Mouse (Mus musculus): ENCODE results near the gene Gtf2e1. TPM values are rescaled to one million over a fixed set of nuclear protein-coding genes. Genes with fewer than 3 reads are reported as not detected.
A peak's percentile ranks its signal among the peaks of the same experiment; 100 is the strongest.

Gtf2e1 gene
- total RNA-seq (2021), result 1 to 10 TPM; 5.5 to 6.9 TPM

DNA sequence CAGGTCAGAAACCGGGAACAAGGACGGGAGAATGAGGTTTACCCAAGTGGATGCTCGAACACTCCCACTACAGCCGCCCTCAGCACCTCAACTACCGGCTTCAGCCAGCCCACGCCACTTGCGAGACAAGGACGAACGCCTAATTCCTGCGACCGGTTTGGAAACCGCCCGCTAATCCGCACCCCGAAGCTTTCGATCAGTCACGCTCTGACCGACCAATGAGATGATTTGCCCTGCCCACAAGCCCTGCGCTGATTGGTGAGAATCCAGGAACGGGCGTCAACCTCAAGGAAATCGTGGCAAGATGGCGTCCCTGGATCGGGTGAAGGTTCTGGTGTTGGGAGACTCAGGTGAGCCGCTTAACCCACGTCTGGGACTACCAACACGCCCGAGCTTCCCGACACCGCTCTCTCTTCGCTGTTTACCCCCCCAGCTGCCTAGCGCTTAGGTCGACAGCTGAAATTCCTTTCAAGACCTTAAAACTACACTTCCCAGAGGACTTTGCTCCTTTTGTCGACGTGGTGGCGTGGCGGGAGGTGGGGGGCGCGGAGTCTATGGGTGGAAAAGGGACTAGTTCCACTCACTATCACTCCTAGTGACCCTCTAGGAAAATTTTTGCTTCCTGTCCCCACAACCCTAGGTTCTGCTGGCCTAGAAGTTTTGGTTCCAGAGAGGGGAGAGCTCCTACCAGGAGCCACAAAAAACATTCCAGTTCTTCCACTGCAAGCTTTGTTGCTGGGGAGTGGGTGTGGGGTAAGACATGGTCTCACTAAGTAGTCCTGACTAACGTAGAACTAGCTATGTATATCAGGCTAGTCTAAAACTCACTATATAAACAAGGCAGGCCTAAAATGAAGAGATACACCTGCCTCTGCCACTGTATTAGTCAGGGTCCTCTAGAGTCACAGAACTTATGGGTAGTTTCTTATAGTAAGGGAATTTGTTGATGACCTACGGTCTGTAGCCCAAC, at the start of gene Gtf2e1, which contains the start of gene Rabl3:
Gtf2e1 (minus strand) TSS at position 179 of the 970 bp plus-strand sequence.
Rabl3 (plus strand) TSS at position 275 of the 970 bp plus-strand sequence.
- intact Hi-C loops (cut with DNase I), result loop anchor here (5.0 kb wide), 1 partner anchor 112 kb away; the partner anchor contains the start of gene Ndufb4
- peak; percentile 95 to 96 for DNase-seq

DNA sequence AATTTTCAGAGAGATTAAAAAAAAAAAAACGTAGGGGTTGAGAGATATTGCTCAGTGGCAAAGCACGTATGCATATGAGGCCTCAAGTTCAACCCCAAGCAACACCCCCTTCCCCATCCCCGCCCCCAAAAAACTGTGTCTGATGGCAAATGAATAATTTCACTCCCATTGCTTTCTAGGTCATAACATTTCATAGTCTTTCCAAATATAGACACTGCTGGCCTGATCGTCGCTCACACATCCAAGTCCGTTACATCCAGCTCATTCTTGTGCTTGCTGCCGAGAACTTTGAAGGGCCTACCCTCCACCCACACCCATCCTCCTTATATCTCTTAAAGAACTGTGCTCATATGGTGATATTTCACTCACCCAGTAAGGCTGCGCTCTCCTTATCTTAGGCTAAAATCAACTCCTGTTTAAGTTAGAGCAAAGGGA, 45.6 kb upstream of the Gtf2e1 start:
- intact Hi-C loops (cut with DNase I), result no loop called here
- no peak for DNase-seq

DNA sequence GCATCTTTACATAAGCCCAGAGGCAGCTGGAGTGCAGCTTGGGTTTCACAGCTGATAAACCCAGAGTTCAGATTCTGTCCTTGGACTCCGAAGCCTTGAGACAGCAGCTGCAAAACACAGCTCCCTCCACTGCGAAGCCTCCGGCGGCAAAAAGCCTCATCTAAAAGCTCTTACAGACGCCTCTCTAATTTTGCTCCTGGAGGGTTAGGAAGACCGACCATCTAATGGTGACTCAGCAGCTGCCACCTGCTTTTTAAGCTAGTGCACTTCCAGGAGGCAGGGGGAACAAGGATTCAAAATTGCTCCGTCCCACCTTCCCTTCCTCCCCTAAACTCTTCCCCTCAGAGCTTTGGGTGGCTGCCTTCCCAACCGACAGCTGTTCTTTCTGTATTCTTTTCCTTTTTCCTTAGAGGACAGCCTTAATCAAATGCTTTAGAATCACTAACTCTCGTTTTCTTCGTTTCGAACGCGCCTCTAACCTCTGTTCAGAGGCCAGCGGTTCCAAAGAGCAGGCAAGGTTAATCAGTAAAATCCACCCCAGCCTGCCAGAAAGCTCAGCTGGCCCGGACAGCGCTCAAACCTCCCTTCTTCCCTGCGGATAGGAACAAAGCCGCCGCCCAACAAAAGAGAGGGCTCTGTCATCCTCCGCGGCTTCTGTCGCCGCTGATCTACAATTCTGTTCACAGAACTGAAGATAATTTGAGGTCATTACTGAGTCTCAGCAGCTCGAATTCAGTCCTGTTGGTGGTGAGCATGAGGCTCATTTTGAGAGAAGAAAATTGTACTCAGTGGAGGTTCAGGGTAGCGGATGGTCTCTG, 44.8 kb upstream of the Gtf2e1 start:
- DNase-seq, result peak; percentile 44 to 45
- intact Hi-C loops (cut with DNase I), result no loop called here

DNA sequence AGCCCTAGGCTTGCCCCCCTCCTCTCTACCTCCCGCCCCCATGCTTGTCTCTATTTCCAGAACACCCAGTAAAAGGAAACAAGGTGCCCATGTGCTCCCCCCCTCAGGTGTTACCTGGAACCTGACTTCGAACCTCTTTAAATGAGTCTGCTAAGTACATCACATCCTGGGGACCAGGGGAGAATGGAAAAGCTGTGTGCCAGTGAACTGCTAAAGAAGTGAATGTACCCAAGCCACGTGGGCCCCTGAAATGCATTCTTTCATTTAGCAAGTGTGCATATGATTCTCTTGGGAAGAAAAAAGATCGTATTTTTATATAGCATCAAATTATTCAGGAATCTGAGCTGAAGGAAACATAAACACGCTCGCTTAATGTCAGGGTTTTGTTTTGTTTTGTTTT, 44.2 kb upstream of the Gtf2e1 start:
- intact Hi-C loops (cut with DNase I), result no loop called here
- DNase-seq, result no peak

DNA sequence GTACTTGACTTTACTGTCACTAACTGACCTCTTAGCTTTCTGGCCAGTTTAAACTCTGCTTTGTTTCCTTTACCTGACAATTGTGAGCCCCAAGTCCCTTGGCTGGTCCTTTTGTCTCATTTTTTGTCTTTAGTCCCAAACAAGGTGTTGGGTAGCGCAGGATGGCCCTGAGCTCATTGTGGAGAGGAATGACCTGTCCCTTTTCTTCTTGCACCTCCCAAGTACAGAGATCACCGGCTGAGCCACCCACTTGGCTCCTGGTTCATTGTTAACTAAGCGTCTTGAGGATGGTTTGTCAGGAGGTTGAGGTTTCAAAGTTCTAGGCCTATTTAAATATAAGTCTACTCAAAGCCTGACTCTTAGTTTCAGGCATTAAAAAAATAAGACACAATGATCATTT, 43.7 kb upstream of the Gtf2e1 start:
- intact Hi-C loops (cut with DNase I), result no loop called here
- no peak for DNase-seq

DNA sequence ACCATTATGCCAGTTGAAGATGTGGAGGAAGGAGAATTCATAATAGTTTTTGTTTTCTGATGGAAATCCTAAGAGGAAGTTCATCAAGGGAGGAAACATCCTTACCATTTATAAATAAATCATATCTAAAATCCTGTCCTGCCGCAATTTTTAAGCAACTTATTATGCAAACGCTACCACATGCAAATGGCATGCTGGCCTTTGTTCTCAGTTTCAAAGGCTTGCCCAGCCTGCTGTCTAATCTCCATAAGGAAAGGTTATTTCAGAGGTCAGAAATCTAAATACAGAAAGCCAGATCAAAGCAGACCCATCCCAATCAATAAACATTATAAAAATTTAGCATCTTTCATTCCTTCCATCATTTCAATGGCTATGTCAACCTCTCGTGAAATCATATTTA, 42.3 kb upstream of the Gtf2e1 start:
- DNase-seq, result no peak
- intact Hi-C loops (cut with DNase I), result no loop called here

DNA sequence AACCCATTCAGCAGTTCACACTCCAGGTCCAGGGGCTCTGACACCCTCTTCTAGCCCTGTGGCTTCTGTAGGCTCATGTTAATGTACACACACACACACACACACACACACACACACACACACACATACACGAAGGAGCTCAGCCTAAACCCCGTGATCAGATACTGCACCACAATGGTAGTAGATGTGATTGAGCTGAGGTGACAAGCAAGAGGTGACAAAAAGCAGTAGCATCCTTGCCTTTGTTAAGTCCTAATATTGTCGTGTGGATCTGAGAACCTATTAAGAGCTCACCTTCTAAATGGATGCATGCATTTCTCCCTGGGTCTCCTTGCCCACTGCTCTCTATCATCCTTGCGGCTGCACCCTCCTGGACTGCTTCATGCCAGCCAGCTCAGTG, 41.1 kb upstream of the Gtf2e1 start:
- intact Hi-C loops (cut with DNase I), result no loop called here
- no peak for DNase-seq

DNA sequence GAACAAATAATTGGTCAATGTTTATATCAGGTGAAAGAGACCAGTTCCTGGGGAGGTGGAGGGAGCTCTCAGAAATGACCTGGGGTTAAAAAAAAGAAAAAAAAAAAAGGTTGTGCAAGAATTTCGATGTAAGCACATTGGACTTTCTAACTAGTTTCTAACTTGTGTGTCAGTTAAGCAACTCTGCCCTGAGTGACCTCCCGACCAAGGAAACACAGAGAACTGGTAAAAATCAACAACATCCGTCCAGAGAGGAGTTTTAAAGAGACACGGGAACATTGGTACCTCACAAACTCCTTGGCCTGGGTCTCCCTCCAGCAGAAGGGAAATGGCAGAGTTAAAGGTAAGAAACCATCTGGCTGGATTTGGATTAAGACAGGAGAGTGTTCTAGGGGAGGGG, 40.4 kb upstream of the Gtf2e1 start, which contains the start of gene Hgd:
Hgd (plus strand) TSS at position 160 of the 400 bp plus-strand sequence.
- intact Hi-C loops (cut with DNase I), result no loop called here
- DNase-seq, result no peak

DNA sequence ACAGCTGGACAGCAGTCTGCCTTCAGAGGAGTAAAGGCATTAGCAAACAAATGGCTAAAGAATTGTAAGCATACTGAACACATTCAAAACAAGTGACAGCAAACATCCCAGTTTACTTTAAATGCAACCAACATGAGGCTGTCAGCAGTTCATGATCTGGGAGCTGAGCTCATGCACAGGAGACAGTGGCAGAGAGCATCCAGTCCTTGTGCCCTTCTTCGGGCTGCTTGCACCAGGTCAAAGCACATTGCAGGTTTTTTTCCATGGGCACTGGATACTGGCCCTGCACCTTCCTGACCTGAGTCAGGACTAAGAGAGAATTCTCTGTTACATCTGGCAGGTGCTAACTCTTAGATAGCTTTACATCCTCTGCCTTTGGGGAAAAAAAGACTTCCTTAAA, 40.0 kb upstream of the Gtf2e1 start:
- intact Hi-C loops (cut with DNase I), result no loop called here
- no peak for DNase-seq

DNA sequence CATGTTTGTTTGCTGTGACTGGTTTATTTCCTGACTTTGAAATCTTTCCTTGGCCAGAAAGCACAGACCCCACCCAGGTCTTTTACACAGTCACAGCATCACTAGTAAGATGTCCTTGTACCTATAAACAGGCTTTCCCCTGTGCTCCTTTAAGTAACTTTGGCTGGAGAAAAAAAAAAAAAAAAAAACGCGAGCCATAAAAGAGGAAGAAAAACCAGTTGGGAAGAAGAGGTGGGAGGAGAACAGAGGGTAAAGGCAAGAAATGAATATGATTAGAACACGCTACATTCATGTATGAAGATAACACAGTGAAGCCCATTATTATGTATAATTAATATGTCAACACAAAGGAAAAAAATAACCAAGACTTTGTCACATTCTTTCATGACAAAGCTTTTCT, 35.7 kb upstream of the Gtf2e1 start:
- DNase-seq, result no peak
- intact Hi-C loops (cut with DNase I), result no loop called here

DNA sequence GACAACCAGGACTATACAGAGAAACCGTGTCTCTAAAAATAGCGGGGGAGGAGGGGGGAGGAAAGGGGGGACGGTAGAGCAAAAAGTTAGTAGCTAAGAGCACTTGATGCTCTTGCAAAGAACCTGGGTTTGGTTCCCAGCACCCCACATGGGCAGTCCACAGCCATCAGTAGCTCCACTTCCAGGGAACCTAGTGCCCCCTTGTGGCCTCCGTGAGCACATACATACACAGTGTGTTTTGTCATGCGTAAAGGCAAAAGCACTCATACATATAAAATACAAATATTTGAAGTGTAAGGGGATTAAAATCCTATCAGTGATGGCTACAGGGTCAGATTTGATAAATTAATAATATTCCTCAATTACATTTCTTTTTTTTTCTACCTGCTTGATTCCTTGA, 33.5 kb upstream of the Gtf2e1 start:
- DNase-seq, result no peak
- intact Hi-C loops (cut with DNase I), result no loop called here

DNA sequence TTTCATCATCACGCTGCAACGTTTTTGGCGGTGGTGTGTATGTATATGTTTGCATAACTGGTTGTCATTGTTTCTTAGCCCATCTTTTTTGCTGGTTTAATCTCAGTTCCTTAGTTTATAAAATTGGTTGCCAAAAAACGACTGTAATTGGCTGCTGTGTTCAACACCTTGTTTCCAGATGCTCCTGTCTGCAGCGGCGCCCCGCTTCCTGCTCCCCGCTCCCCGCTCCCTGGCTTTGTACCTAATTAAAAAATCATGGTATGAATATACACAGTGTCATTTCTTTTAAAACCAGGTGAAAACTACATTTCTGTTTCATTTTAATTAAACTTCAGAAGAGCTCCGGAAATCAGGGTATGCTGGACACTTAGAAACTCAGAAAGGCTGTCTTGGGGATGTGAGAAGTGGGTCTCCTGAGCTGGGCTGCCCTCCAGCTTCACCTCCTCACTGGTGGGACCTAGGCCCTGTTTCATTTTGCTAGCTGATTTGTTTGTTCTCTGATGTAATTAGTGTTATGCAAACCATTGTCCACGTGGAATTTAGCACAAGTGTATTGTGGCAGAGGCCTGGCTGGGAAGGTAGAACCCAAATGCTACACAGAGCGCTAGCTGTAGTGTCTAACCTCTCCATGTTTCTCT, 32.6 kb upstream of the Gtf2e1 start:
- no peak for DNase-seq
- intact Hi-C loops (cut with DNase I), result no loop called here

DNA sequence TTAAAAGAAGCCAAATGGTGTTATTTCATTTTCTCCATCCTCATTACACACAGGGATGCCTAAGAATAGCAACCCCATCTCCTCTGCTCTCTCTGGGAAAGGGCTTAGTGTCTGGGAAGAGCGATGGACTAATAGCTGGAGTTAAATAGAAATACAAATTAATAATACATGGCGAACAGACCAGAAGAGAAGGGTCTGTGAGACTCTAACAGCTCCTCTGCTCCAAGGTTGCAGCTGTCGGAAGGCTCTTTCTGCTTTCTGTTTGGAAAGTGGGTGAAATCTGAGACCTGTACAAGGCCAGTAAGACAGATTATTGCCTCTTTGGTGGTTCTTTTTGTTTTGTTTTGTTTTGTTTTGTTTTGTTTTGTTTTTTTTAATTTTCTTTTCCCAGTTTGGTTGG, 32.0 kb upstream of the Gtf2e1 start:
- DNase-seq, result no peak

DNA sequence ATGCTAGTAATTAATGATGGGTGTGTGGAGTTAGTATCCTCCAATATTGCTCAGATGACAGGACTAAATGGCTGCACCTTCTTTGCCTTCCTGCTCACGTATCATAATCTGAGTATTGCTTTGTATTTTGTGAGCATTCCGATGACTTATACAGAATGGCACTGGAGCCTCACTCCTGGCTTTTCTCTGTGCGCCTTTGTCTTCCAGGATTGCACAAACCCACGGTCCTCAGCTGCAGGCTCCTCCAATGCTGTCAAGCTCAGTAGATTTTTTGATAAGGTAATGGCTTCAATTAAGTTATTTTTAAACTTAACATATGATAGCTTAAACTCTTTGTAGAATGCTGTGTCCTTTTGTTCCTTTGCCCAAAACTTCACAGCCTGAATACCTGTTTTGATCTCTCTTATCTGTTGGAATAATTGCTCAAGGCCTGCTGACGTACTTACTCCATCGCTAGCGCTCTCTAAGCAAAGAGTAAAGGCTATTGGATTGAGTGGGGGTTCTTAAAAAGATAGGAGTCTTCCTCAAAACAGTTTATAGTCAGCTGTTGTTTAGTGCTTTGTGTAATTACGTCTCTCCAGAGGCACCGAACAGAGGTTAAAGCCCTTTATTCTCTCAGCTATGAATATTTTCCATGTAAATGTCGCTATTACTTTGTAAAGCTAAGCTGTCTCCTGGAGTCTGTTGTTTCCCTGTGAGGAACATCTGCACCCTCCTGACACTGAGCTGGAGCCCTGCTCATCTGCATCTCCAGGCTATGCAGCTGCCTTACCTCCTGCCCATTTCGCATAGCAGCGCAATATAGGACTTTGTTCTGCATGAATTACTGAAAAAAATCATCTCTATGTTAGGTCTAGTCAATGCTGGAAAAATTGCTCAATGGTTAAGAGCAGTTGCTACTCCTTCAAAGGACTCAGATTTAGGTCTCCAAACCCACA, 27.8 kb upstream of the Gtf2e1 start:
- intact Hi-C loops (cut with DNase I), result no loop called here
- DNase-seq, result no peak

More for the DNA sequence above, 32.0 kb upstream of the Gtf2e1 start:
- intact Hi-C loops (cut with DNase I), result no loop called here

DNA sequence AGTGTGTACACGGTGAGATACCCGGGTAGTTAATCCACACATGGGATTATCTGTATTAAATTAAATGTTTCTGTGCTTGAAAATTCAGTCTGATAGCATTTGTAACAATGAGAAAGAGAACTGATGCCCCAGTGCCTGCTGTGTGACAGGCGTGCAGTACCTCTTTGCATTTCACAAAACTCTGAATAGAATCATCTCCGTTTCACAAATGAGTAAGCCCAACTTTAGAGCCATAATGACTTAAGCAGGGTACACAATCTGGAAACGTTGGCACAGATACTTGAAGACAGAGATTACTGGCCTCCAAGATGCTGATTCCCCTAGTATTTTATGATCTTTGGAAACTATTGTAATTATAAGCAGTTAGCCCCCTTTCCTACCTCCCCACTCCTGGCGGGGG, 26.5 kb upstream of the Gtf2e1 start:
- DNase-seq, result no peak
- intact Hi-C loops (cut with DNase I), result no loop called here

DNA sequence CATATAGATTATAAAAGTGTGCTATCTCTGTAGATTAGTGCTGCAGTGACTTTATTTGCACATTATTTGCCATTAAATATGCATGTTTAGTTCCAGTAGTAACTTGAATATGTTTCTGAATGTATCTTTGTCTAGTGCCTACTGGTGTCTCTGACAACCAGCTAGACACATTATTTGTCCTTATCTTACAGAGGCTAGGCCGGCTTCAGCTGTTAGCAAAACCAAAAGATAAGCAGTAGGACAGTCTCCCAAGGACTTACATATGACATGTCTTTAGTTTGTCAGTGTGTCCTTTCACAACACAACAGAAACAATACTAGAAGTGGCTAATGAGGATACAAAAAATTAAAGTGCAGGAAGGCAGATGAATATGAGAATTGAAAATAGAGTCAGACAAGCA, 25.5 kb upstream of the Gtf2e1 start:
- no peak for DNase-seq

DNA sequence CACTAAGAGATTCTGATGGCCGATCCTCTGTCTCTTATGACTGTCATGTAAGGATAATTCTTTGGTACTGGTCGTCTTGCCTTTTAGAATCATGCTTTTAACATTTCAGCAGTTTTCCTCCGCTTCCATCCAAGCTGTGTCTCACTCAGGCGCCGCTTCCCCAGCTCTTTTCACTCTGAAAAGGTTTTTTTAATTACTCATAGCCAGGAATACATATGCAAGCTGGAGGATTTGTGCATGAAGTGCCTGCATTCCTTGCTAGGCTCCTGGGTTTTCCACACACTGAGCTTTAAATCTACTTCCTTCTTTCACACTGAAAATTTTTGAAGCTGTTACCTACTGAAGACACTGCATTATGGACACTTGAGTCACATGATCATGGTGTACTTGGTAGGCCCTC, 23.4 kb upstream of the Gtf2e1 start:
- no peak for DNase-seq
- intact Hi-C loops (cut with DNase I), result no loop called here

More for the DNA sequence above, 25.5 kb upstream of the Gtf2e1 start:
- intact Hi-C loops (cut with DNase I), result no loop called here

DNA sequence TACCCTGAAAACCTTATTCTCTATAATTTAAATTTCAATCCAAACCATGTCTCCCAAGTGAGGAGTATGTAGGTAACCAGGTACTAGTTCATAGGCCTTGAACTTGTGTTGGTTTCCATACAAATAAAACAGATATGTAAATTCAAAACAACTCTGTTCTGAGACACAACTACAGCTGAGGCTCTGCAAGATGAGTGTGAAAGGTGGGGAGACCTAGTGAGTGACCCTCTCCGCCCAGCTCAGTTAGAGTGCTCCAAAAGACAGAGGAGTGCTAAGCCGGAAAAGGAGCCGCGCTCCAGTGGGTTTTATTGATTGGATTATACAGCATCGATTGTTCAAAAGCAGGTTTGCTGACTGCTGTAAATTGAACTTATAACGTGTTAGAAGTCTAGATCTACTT, 22.8 kb upstream of the Gtf2e1 start:
- DNase-seq, result no peak
- intact Hi-C loops (cut with DNase I), result no loop called here

DNA sequence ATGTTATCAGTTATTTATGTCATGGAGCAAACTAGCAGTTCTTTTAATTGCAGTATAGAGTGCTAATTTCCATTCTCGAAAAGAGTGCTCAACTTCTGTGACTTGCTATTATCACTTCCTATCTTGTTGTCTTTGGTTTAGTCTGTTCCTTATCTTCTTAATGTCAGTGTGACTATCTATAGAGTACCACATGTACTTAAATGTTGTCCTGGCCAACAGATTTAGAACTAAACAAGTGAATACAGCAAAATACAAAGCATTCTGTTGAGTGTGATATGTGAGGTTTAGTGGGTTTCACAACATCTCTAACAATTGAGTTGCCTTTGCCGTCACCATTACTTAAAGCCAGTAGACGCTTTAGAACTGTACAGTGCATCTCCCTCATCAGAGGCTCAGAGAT, 13.2 kb upstream of the Gtf2e1 start:
- DNase-seq, result no peak
- intact Hi-C loops (cut with DNase I), result no loop called here

DNA sequence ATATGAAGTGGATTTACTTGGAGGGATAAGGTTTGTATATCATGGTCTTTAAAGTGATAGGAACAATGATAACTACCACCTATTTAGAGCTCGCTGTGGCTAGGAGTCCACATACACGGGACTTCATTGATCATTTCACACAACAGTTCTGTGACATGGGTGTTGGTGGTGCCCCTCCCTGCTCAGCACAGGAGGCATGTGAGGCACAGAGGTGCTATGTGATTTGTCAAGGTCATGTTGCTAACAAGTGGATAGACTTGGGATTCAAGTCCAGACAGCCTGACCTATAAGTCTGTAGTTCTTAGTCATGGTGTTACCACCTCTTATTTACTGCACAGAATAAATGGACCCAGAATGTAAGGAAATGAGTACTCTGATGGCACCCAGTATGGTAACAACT, 11.4 kb upstream of the Gtf2e1 start:
- intact Hi-C loops (cut with DNase I), result no loop called here
- no peak for DNase-seq
